Mouse (Mus musculus) ES-Bruce4 (cell line): ENCODE data around the gene Entpd6. TPM values are rescaled to one million over a fixed set of nuclear protein-coding genes. Genes with fewer than 3 reads are reported as not detected.

ENCODE experiments used
- H3K27ac ChIP-seq: 2 replicates; pipeline ENCODE4 v1.5.1; 2012; ENCODE audit warnings: low read length, inconsistent platforms; ENCODE audit not compliant: insufficient read depth
- H3K27me3 ChIP-seq: 2 replicates; pipeline ENCODE4 v1.6.1; 2012; ENCODE audit warnings: mild to moderate bottlenecking, low read length, inconsistent platforms; ENCODE audit not compliant: control insufficient read depth, poor library complexity, insufficient read depth, severe bottlenecking
- H3K36me3 ChIP-seq: 2 replicates; pipeline ENCODE4 v1.6.1; 2012; ENCODE audit warnings: inconsistent platforms, mild to moderate bottlenecking, low read length, moderate library complexity; ENCODE audit not compliant: control insufficient read depth, poor library complexity, insufficient read depth, severe bottlenecking
- H3K4me1 ChIP-seq: one replicate; pipeline ENCODE4 v1.8.1; 2011; ENCODE audit warnings: low read length; ENCODE audit not compliant: control insufficient read depth, insufficient read depth
- H3K4me3 ChIP-seq: 2 replicates; pipeline ENCODE4 v1.5.1; 2011; ENCODE audit warnings: low read depth, mild to moderate bottlenecking, low read length
- H3K9ac ChIP-seq: 2 replicates; pipeline ENCODE4 v1.6.1; 2012; ENCODE audit warnings: low read depth, mild to moderate bottlenecking, inconsistent platforms; ENCODE audit not compliant: poor library complexity, severe bottlenecking
- H3K9me3 ChIP-seq: replicated peaks from 2 replicates; pipeline ENCODE4 v1.6.1; 2012; ENCODE audit warnings: mild to moderate bottlenecking, low read length, inconsistent platforms; ENCODE audit not compliant: control insufficient read depth, poor library complexity, insufficient read depth, severe bottlenecking
- CTCF ChIP-seq: IDR thresholded peaks from one replicate; pipeline ENCODE4 v1.8.1; 2011; ENCODE audit warnings: low read depth, low read length
- EP300 ChIP-seq: IDR thresholded peaks from 2 replicates; pipeline ENCODE4 v1.6.1; 2011; ENCODE audit warnings: low read depth, low read length; ENCODE audit not compliant: insufficient read depth
- POLR2A ChIP-seq: IDR thresholded peaks from one replicate; pipeline ENCODE4 v1.8.1; 2011; ENCODE audit warnings: low read length; ENCODE audit not compliant: insufficient read depth
- polyA plus RNA-seq: library from polyadenylated mRNA; stranded (reverse); fragments of >200 nt; gene quantifications from 2 replicates; pipeline ENCODE4 v1.2.4, GENCODE M21; 2011; ENCODE audit warnings: low read depth; ENCODE audit not compliant: missing spikeins, insufficient read depth, insufficient read length

Entpd6 gene
- polyA plus RNA-seq, 1 experiment = 28.1 TPM

DNA sequence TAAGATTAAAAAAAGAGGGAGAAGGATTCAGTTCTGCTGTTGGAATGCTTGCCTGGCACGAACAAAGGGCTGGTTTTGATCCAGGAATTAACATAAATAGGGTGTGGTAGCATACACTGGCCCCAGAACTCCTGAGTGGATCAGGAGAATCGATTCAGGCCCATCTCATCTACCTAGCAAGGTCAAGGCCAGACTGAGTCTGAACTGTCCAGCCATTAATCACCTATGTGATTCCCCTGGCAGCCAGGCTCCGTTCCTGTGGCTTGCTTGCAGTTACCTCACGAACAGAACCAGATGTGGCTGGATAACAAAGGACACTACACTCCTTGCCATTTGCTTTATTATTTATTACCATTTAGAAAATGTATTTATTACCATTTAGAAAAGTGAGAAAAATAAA, 44.5 kb downstream of the Entpd6 start:
- H3K4me3 ChIP-seq = no peak overlapping the region
- TF ChIP-seq POLR2A = no peak
- no peak for TF ChIP-seq EP300
- TF ChIP-seq CTCF = no peak
- H3K9ac ChIP-seq = no peak overlapping the region
- no peaks in the 10 kb centered on the region for H3K4me1 ChIP-seq
- H3K9me3 ChIP-seq = no peaks in the 10 kb centered on the region
- no peaks in the 10 kb centered on the region for H3K27me3 ChIP-seq
- H3K27ac ChIP-seq = no peak overlapping the region
- 0 out of 2 replicates have a peak, but pooled peaks cover 2% of the 10 kb centered on the region for H3K36me3 ChIP-seq

GRCm38 (mm10) chr2:150798084-150798483, 49.2 kb downstream of the Entpd6 start:
- Histone ChIP-seq H3K4me1 (no peaks in the 10 kb centered on the region), H3K36me3 (peaks cover 2% of the 10 kb centered on the region; the same call in 1 of the 2 replicates)
- TF ChIP-seq CTCF (no peak), EP300 (no peak), POLR2A (no peak)

GRCm38 (mm10) chr2:150800616-150801015, 51.8 kb downstream of the Entpd6 start:
- Histone ChIP-seq H3K4me1 (no peaks in the 10 kb centered on the region), H3K4me3 (no peak overlapping the region), H3K36me3 (peaks cover 2% of the 10 kb centered on the region; the same call in 1 of the 2 replicates), H3K27me3 (no peaks in the 10 kb centered on the region), H3K27ac (no peak overlapping the region), H3K9ac (no peak overlapping the region), H3K9me3 (no peaks in the 10 kb centered on the region)
- TF ChIP-seq CTCF (no peak), EP300 (no peak), POLR2A (no peak)

More at GRCm38 (mm10) chr2:150798084-150798483, 49.2 kb downstream of the Entpd6 start:
- H3K9me3 ChIP-seq = no peaks in the 10 kb centered on the region
- H3K4me3 ChIP-seq = no peak overlapping the region
- H3K27me3 ChIP-seq = no peaks in the 10 kb centered on the region
- H3K27ac ChIP-seq = no peak overlapping the region
- H3K9ac ChIP-seq = no peak overlapping the region

DNA sequence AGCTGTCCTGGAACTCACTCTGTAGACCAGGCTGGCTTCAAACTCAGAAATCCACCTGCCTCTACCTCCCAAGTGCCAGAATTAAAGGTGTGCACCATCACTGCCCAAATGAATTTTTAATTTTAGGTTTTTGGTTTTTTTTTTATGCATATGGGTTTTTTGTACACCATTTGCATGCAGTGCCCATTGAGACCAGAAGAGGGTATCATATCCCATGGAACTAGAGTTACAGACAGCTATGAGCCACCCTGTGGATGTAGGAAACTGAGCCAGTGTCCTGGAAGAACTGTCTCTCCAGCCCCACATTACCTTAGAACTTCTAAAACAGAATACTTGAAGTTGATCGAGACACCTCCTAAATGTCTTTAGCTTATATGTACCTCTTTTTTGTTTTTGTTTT, 54.2 kb downstream of the Entpd6 start:
- no peak for TF ChIP-seq CTCF
- no peak for TF ChIP-seq EP300
- no peak for TF ChIP-seq POLR2A
- Histone ChIP-seq H3K27ac (no peak overlapping the region), H3K4me3 (no peak overlapping the region), H3K9me3 (no peaks in the 10 kb centered on the region), H3K9ac (no peak overlapping the region), H3K36me3 (no peaks in the 10 kb centered on the region; the same call in none of the 2 replicates), H3K4me1 (no peaks in the 10 kb centered on the region), H3K27me3 (no peaks in the 10 kb centered on the region)

GRCm38 (mm10) chr2:150808381-150808780, 59.5 kb downstream of the Entpd6 start:
- Histone ChIP-seq H3K9ac (no peak overlapping the region), H3K9me3 (no peaks in the 10 kb centered on the region), H3K27me3 (no peaks in the 10 kb centered on the region), H3K27ac (no peak overlapping the region), H3K4me3 (no peak overlapping the region), H3K36me3 (peaks cover 5% of the 10 kb centered on the region; the same call in 1 of the 2 replicates), H3K4me1 (no peaks in the 10 kb centered on the region)
- TF ChIP-seq POLR2A (no peak), CTCF (no peak), EP300 (no peak)

DNA sequence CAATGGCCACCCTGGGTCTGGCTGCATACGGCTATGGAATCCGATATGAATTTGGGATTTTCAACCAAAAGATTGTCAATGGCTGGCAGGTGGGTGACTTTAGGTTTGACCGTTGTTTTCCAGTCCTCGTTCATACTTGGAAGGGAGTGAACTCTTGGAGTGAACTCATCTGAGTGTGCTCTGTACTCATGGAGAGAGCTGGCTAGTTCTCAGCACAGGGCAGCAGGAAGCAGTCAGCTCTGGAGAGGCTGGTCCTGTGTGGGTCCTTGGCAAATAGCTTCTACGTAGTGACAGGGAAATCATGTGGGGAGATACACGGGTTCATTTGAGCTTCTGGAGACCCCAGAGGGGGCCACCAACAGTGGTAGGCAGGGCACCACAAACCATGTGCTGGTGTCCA, 60.0 kb downstream of the Entpd6 start:
- Histone ChIP-seq H3K4me1 (no peaks in the 10 kb centered on the region), H3K9me3 (no peaks in the 10 kb centered on the region), H3K27ac (no peak overlapping the region), H3K36me3 (peaks cover 5% of the 10 kb centered on the region; the same call in 1 of the 2 replicates), H3K9ac (no peak overlapping the region), H3K27me3 (no peaks in the 10 kb centered on the region), H3K4me3 (no peak overlapping the region)
- TF ChIP-seq POLR2A = no peak
- no peak for TF ChIP-seq CTCF
- no peak for TF ChIP-seq EP300
